Mouse (Mus musculus): ENCODE data around the gene Rxra. TPM values are rescaled to one million over a fixed set of nuclear protein-coding genes. Genes with fewer than 3 reads are reported as not detected.

The Rxra gene
- polyA plus RNA-seq, 1 experiment from 2014 or later: 9.5 TPM

DNA sequence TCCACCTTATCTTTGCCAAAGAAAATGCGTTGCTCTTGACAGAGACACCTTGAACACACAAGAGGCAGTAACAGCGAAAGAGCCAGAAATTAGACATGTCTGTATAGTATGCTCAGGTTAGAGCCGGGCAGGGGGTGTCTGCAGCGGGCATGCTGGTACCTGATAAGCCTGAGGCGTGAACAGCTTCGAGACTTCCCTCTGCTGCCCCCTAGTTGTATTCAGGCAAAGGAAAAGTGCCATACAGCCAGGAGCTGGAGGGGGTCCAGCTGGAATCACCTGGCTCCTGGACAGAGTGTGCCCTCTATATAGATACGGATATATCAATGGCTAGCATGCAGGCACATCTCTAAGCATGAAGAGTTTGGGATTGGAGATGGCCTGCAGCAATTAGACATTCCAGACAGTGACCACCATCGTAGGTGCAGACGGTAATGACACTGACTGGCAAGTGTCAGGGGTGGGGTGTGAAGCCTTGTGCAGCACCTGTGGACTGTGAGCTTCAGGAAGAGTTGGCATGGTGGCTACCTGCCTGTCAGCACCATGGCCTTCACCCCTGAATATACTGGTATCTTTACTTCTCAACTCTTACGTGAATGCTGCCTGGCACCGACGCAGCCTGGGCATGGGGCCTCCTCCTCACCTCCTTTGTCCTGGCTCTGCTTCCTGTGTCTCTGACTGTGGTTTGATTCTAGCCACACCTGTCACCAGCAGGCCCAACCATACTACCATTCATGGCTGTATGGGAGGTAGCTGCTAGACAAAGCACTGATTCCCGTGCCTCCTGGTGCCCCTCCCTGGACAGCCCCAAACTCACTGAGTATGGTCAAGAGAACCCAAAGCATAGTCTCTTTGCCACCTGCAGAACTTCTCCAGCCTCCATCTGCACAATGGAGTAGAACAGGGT lies 54.0 kb downstream of the Rxra start:
- no peak; the same call in 1 of the 2 replicates for ATAC-seq (ENCODE audit: low FRiP score, low read depth)
- H3K9ac ChIP-seq (replicated peaks): no peak overlapping the region
- no peak overlapping the region for H3K27ac ChIP-seq (replicated peaks)
- no peaks in the 10 kb centered on the region for H3K9me3 ChIP-seq
- H3K4me3 ChIP-seq: no peak overlapping the region
- H3K4me1 ChIP-seq: peaks cover 29% of the 10 kb centered on the region
- no peak overlapping the region for H3K4me2 ChIP-seq (replicated peaks)
- H3K36me3 ChIP-seq: no peaks in the 10 kb centered on the region
- H3K27me3 ChIP-seq: no peaks in the 10 kb centered on the region
- 75% methylated on average over 13 of the region's 13 CpGs for WGBS

GRCm38 (mm10) chr2:27733021-27733420 lies 56.8 kb downstream of the Rxra start:
- Histone ChIP-seq H3K4me1 (peaks cover 29% of the 10 kb centered on the region), H3K4me3 (no peak overlapping the region), H3K36me3 (peaks cover 9% of the 10 kb centered on the region; the same call in 1 of the 2 replicates), H3K4me2 (replicated peaks) (no peak overlapping the region), H3K9me3 (no peaks in the 10 kb centered on the region), H3K27ac (replicated peaks) (no peak overlapping the region), H3K9ac (replicated peaks) (peak overlapping the region; percentile 28; the same call in 1 of the 2 replicates), H3K27me3 (no peaks in the 10 kb centered on the region)
- no peak for ATAC-seq (ENCODE audit: low FRiP score, low read depth)
- WGBS: 66% methylated on average over 2 of the region's 2 CpGs

- Histone ChIP-seq H3K27me3 (no peaks in the 10 kb centered on the region), H3K4me2 (replicated peaks) (no peak overlapping the region), H3K9me3 (no peaks in the 10 kb centered on the region), H3K9ac (replicated peaks) (no peak overlapping the region), H3K27ac (replicated peaks) (no peak overlapping the region), H3K4me1 (peaks cover 37% of the 10 kb centered on the region), H3K4me3 (no peak overlapping the region), H3K36me3 (peaks cover 9% of the 10 kb centered on the region; the same call in 1 of the 2 replicates)
- ATAC-seq (ENCODE audit: low FRiP score, low read depth): no peak
- WGBS: 28% methylated on average over 1 of the region's 1 CpGs
Measured at GRCm38 (mm10) chr2:27734328-27734727, 58.1 kb downstream of the Rxra start.

DNA sequence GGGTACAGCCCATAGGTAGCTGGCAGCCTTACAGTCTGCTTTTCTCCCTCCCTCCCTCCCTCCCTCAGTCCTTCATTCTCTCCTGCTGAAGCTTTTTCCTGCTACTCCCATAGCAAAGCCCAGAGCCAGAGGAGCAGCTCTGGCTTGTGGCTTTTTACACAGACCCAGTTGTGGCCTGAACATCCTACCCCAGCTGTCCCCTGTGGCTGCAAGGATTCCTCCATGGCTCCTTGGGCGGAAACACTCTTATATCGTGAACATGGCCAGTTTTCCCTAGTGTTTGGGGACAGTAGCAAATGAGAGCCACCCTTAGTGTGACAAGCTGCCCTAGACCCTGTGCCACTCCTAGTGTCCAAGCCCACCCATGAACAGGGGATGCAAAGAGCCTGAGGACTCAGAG lies 58.6 kb downstream of the Rxra start:
- Histone ChIP-seq H3K9ac (replicated peaks) (no peak overlapping the region), H3K36me3 (peaks cover 9% of the 10 kb centered on the region; the same call in 1 of the 2 replicates), H3K9me3 (no peaks in the 10 kb centered on the region), H3K27ac (replicated peaks) (no peak overlapping the region), H3K27me3 (no peaks in the 10 kb centered on the region), H3K4me1 (peaks cover 42% of the 10 kb centered on the region), H3K4me3 (no peak overlapping the region), H3K4me2 (replicated peaks) (no peak overlapping the region)
- WGBS: 74% methylated on average over 2 of the region's 2 CpGs
- no peak for ATAC-seq (ENCODE audit: low FRiP score, low read depth)

GRCm38 (mm10) chr2:27736802-27737201 lies 60.6 kb downstream of the Rxra start:
- Histone ChIP-seq H3K9me3 (no peaks in the 10 kb centered on the region), H3K4me2 (replicated peaks) (no peak overlapping the region), H3K27me3 (no peaks in the 10 kb centered on the region), H3K4me1 (peaks cover 54% of the 10 kb centered on the region), H3K4me3 (no peak overlapping the region), H3K36me3 (peaks cover 15% of the 10 kb centered on the region; the same call in 1 of the 2 replicates), H3K27ac (replicated peaks) (no peak overlapping the region), H3K9ac (replicated peaks) (no peak overlapping the region)
- 87% methylated on average over 5 of the region's 5 CpGs for WGBS
- no peak for ATAC-seq (ENCODE audit: low FRiP score, low read depth)

DNA sequence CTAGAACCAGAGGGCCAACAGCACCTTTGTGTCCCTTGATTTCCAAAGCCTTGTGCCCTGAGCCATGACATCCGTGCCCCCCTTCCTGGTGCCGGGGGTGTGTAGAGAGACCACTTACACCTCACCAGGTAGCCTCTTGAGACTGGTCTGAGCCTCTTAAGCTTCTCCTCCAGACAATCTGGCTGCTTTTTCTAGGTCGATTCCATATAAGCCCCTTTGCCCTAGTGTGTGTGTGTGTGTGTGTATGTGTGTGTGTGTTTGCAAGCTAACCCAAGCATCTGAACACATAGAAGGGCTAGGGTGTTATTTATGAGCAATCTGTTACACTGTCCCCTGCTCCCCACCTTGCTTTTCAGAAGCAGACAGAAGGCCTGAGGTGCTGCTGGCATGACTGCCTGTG lies 62.2 kb downstream of the Rxra start:
- 94% methylated on average over 3 of the region's 3 CpGs for WGBS
- ATAC-seq (ENCODE audit: low FRiP score, low read depth): no peak
- H3K4me3 ChIP-seq: no peak overlapping the region
- H3K4me1 ChIP-seq: peaks cover 39% of the 10 kb centered on the region
- H3K36me3 ChIP-seq: peaks cover 23% of the 10 kb centered on the region; the same call in 1 of the 2 replicates
- H3K9me3 ChIP-seq: no peaks in the 10 kb centered on the region
- H3K4me2 ChIP-seq (replicated peaks): no peak overlapping the region
- no peak overlapping the region for H3K9ac ChIP-seq (replicated peaks)
- no peak overlapping the region for H3K27ac ChIP-seq (replicated peaks)
- H3K27me3 ChIP-seq: no peaks in the 10 kb centered on the region

GRCm38 (mm10) chr2:27740091-27740608 lies 63.9 kb downstream of the Rxra start:
- H3K4me3 ChIP-seq: no peak overlapping the region
- H3K4me2 ChIP-seq (replicated peaks): peak overlapping the region; percentile 45
- ATAC-seq (ENCODE audit: low FRiP score, low read depth): peak; percentile 82
- peak overlapping the region; percentile 58 for H3K27ac ChIP-seq (replicated peaks)
- WGBS: 1% methylated on average over 16 of the region's 16 CpGs
- peaks cover 29% of the 10 kb centered on the region; the same call in 1 of the 2 replicates for H3K36me3 ChIP-seq
- no peaks in the 10 kb centered on the region for H3K27me3 ChIP-seq
- H3K9me3 ChIP-seq: no peaks in the 10 kb centered on the region
- peaks cover 32% of the 10 kb centered on the region for H3K4me1 ChIP-seq
- peak overlapping the region; percentile 16; the same call in 1 of the 2 replicates for H3K9ac ChIP-seq (replicated peaks)

DNA sequence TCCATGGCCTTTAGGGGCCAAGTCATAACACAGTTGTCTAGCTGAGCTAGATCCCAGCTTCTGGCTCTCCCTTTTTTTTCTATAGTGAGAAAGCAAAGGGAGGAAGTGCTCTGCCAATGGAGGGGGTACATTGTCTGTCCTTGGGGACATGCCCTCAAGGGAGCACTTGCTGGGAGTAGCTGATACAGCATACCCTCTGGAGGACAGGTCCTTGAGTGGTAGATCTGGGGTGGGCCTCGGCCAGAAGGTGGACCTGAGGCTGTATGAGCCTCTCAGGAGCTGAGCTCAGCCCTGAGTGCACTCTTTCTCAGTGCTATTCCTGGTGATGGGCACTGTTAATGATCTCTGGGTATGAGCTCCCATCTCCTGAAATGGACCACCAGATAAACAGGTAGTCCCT lies 66.9 kb downstream of the Rxra start:
- Histone ChIP-seq H3K36me3 (peaks cover 19% of the 10 kb centered on the region; the same call in 1 of the 2 replicates), H3K4me1 (peaks cover 55% of the 10 kb centered on the region), H3K4me3 (no peak overlapping the region), H3K9ac (replicated peaks) (no peak overlapping the region), H3K4me2 (replicated peaks) (no peak overlapping the region), H3K27ac (replicated peaks) (no peak overlapping the region), H3K9me3 (no peaks in the 10 kb centered on the region), H3K27me3 (no peaks in the 10 kb centered on the region)
- no peak for ATAC-seq (ENCODE audit: low FRiP score, low read depth)
- 82% methylated on average over 1 of the region's 1 CpGs for WGBS

GRCm38 (mm10) chr2:27743863-27744611 lies 67.8 kb downstream of the Rxra start:
- WGBS: 93% methylated on average over 7 of the region's 7 CpGs
- peaks cover 50% of the 10 kb centered on the region for H3K4me1 ChIP-seq
- H3K9me3 ChIP-seq: no peaks in the 10 kb centered on the region
- no peak for ATAC-seq (ENCODE audit: low FRiP score, low read depth)
- peaks cover 27% of the 10 kb centered on the region for H3K36me3 ChIP-seq
- no peaks in the 10 kb centered on the region for H3K27me3 ChIP-seq
- no peak overlapping the region for H3K9ac ChIP-seq (replicated peaks)
- no peak overlapping the region for H3K4me2 ChIP-seq (replicated peaks)
- no peak overlapping the region for H3K27ac ChIP-seq (replicated peaks)
- H3K4me3 ChIP-seq: no peak overlapping the region

- Histone ChIP-seq H3K4me3 (no peak overlapping the region), H3K9me3 (no peaks in the 10 kb centered on the region), H3K4me2 (replicated peaks) (no peak overlapping the region), H3K27me3 (no peaks in the 10 kb centered on the region), H3K9ac (replicated peaks) (no peak overlapping the region), H3K36me3 (peaks cover 32% of the 10 kb centered on the region), H3K4me1 (peaks cover 44% of the 10 kb centered on the region), H3K27ac (replicated peaks) (no peak overlapping the region)
- 88% methylated on average over 13 of the region's 13 CpGs for WGBS
- no peak for ATAC-seq (ENCODE audit: low FRiP score, low read depth)
Measured at GRCm38 (mm10) chr2:27744612-27745351, 68.5 kb downstream of the Rxra start.

Measured in midbrain, embryonic 12.5 days (tissue).